Mouse (Mus musculus) cerebellum, postnatal 14 days (tissue): Measurements from ENCODE around the gene Pygm.

Experiments used
- DNase-seq, 2 experiments: peaks; one replicate each; pipeline ENCODE4 v3.0.0; 2021; ENCODE audit warnings: mixed read lengths in 2 of 2

Pygm gene

DNA sequence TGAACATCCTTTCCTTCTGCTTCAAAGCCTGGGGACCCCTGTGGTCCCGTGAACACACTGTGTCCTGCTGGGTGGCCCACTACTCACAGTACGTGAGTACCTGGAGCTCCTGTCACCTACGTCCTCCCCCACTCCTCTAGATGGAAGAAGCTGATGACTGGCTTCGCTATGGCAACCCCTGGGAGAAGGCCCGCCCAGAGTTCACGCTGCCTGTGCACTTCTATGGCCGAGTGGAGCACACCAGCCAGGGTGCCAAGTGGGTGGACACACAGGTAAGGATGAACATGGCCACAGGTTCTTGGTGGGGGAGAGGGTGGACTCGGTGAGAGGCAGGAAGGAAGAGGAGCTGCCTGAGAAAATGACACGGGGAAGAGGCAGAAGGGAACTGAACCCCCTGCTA lies 2.0 kb downstream of the Pygm start:
- no peak for DNase-seq

DNA sequence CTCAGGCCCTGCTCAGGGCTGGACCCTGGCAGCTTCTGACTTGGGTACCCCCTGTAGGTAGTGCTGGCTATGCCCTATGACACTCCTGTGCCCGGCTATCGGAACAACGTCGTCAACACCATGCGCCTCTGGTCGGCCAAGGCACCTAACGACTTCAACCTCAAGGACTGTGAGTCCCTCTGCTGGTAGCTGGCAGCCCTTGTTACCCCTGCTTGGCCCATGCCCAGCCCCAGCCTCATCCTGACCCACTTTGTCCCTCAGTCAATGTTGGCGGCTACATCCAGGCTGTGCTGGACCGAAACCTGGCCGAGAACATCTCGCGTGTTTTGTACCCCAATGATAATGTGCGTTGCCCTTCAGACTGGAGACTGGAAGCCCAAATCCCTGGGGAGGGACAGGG lies 3.8 kb downstream of the Pygm start:
- DNase-seq = peak; percentile 60 to 73

DNA sequence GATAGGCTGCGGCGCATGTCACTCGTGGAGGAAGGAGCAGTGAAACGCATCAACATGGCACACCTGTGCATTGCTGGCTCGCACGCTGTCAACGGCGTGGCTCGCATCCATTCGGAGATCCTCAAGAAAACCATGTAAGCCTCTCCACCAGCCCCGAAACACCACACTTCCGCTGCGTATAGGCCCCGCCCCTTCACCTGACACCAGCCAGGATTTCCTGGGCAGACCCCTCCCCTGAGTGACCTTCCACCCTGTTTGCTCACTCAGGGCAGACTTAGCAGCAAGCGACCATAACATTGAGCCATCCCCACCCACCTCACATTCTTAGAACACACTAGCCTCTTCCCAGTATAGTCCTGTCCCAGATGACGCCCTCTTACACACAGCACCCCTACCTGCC lies 5.6 kb downstream of the Pygm start:
- DNase-seq = no peak

DNA sequence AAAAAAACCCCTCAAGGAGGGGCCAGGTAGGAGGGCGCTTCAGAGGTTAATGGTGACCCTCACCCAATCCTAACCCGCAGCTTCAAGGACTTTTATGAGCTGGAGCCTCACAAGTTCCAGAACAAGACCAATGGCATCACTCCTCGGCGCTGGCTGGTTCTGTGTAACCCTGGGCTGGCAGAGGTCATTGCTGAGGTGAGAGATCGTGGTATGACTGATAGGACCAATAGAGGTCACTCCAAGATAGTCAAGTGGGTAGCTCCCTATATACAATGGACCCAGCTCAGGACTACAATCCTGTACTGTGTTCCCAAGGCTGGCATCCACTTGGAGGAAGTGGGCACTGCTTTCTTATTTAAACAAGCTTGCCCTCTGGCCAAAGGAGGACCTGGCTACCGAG lies 6.1 kb downstream of the Pygm start:
- DNase-seq = no peak

DNA sequence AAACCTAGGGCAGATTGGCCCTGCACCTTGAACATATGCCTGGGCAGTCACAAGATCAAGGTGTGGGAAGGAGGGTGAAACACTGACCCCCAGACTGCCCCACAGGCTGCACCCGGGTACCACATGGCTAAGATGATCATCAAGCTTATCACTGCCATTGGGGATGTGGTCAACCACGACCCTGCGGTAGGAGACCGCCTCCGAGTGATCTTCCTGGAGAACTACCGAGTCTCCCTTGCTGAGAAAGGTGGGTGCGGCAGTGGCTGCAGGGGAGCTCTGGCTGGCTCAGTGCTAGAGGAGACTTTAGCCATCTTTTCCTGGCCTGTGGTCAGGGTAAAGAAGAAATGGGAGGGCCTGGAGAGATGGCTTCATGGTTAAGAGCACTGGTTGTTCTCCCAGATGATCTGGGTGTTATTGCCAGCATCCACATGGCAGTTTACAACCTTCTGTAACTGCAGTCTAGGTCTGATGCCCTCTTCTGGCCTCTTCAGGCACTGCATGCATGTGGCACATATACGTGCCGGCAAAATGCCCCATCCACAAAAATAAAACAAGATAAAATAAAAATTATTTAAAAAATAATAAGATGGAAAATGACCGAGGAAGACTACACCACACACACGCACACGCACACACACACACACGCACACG lies 8.7 kb downstream of the Pygm start:
- DNase-seq = no peak

DNA sequence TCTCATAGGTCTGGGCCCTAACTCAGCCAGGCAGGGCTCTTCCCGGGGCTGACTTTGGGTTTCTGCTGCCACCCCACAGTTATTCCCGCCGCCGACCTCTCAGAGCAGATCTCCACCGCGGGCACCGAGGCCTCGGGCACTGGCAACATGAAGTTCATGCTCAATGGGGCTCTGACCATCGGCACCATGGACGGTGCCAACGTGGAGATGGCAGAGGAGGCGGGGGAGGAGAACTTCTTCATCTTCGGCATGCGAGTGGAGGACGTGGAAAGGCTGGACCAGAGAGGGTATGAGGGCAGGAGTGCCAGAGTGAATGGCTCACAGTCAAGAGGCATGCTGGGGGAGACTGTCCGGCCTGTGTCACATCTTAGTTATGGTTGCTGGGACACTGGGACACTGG lies 9.4 kb downstream of the Pygm start:
- DNase-seq = no peak

DNA sequence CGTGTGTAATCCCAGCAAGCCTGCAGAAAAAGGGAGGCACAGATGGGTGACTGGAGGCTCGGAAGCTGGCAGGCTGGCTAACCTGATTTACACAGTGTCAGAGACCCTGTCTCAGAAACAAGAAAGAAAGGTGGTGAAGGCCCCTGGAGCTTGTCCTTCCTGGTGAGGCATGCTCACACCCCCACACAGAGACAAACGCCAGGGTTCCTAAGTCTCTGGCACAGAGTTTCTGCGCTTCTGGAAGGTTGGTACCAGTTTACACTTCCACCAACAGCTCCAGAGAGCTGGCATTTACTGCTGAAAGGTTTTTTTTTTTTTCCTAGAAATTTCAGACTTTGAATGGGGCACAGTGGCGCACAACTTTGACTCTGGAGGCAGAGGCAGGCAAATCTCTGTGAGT lies 12.0 kb downstream of the Pygm start:
- DNase-seq = no peak

DNA sequence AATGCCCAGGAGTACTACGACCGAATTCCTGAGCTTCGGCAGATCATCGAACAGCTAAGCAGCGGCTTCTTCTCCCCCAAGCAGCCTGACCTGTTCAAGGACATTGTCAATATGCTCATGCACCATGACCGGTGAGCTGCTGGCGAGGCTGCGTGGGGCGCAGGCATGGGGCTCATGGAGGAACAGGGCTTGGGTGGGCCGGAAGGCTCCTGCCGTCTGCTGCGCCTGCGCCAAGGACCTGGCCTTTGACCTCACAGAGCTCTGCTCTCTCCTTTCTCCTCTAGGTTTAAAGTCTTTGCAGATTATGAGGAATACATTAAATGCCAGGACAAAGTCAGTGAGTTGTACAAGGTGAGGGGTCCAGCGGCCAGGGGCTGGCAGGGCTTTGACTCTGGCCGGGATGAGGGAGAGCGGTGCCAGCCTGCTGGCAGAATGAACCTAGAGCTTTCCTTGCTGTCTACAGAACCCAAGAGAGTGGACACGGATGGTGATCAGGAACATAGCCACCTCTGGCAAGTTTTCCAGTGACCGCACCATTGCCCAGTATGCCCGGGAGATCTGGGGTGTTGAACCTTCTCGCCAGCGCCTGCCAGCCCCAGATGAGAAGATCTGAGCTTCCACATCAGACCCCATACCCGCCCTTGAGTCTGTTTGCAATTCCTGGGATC lies 13.5 kb downstream of the Pygm start:
- no peak for DNase-seq

DNA sequence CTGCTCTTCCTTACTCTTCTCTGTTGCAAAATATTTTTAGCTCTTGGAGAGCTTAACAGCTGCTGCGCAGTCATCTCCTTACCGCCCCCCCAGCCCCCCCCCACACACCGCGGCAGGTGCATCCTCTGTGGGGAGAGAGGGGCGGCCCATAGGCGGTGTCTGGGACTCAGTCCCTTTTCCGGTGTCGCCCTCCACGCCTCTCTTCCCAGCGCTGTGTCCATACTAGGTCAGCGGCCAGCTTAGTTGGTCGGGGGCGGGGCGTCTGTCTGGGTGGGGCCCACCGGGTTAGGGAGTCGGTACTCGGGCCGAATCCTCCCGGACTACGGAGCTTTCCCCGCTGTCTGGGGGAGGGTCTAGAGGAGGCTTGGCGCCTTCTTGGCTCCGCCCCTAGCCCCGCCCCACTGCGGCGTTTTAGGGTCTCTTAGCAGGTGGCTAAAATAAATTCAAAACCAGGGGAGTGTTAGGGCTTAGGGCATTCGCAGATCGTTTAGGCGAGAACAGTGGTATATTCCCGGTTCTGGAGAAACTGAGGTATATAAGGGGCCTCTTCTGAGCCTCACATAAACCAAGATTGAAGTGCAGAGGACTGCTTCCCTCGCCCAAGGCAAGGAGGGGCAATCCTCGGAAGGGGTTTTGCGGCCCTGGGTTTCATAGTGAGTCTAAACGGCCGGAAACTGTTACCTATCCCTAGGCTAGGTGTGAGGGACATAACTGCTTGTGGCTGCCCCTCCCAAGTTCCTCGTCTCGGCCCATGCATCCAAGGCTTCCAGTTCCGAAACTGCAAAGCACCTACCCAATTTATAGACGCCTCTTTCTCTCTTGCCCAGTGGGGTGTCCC lies 14.5 kb downstream of the Pygm start:
- peak; percentile 60 to 66 for DNase-seq

DNA sequence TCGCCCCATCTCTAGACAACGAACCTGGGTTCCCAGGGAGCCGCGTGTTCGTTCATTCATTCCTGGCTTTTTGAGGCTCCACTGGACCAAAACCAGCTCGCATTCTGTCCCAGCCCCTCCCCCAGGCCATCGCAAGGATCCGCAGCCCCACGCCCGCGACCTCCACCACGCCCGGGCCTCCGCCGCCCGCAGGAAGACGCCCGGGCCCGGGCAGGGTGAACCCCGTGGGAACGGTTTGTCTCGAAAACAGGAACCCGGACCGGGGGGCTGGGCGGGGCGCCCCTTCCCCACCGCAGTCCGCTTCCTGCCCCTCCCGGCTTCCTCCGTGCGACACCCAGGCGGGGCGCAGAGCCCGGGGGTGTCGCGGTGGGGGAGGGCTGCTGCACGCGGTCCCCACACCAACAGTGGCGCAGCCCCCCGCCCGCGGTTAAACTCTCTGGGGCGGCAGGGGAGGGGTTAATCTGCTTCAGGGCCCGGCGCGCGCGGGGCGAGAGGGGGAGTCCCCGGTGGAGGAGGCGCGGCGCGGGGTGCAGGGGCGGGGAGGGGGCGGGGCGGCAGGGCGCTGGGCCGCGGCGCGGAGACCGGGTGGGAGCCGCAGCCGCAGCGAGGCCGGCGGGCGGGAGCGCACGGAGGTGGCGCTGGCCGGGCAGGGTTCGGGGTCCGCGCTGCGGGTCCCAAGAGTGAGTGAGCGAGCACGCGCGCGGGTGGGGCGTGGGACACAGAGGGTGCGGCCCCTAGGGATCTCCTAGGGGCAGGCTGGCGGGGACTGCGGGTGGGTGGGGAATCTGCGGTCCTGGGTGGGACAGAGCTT lies 15.3 kb downstream of the Pygm start, which contains the start of gene Rasgrp2:
Rasgrp2 (plus strand) TSS at position 56 of the 811 bp plus-strand sequence.
- peak; percentile 46 to 56 for DNase-seq

DNA sequence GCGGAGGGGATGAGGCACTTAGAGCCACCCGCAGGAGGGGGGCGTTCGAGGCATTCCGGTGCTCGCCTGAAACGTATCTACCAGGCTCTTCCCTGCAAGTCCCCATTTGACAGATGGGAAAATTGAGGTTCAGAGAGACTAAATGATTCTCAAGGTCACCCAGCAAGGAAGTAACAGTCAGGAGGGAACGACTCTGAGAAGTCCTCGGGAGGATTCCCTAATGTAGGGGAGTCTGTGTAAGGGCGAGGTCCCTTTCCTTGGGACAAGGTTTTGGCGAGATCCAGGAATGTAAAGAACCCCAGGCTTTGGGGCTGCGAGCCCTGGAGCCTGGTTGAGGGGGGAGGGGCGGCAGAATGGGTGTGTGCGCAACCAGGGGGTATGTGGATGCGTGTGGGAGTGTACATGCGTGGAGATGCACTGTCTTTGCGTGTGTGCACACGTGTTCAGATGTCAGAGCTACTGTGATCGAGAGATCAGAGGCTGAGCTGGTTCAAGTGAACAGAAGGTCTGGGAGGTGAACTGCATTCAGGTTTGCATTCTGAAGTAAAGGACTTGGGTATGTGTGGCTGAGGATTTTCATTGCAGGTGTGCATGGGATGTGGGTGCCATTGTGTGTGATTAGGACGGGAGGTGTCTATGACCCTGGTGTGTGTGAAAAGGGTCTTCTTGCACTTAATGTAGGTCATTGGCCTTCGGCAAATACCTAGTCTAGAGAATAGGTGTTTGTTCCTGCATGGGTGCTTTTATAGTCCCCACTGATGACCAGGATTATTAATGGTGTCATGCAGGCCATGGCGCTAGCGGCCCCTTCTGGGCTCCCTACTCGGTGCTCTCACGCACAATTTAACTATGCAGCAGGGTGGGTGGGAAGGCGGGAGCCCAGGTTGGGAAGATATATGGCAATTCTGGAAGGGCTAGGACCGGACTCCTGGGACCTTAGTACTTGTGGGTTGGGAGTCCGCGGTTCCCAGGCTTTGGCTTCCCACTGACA lies 16.2 kb downstream of the Pygm start:
- DNase-seq = no peak

DNA sequence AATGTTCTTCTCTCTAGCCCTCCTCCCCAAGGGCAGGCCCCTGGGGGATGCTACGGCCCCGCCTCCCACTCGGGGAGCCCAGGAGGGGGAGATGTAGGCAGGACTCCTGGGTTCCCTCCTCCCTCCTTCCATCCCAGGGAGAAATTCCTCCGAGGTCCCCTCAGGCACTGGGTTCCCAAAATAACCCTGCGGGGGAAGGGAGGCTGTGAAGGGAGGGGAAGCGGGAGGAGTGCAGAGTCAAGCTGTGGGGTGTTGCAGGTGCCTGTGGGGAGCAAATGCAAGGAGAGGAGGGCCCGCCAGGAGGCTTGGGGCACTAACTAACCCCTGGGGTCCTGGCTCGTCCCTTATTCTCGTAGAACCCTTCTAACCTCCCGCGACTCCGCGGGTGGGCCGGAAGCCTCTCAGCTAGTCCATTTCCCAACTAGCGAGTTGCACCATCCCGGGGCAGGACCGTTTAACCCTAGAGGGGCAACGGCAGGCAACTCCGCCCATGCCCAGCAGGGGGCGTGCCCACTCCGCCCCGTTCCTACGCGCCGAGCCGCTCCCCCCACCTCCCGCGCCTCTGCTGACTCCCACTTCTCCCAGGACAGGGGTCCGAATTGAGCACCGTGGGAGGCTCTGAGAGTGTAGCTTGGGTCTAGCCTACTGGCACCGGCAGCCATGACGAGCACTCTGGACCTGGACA lies 17.1 kb downstream of the Pygm start:
- peak; percentile 67 to 79 for DNase-seq

DNA sequence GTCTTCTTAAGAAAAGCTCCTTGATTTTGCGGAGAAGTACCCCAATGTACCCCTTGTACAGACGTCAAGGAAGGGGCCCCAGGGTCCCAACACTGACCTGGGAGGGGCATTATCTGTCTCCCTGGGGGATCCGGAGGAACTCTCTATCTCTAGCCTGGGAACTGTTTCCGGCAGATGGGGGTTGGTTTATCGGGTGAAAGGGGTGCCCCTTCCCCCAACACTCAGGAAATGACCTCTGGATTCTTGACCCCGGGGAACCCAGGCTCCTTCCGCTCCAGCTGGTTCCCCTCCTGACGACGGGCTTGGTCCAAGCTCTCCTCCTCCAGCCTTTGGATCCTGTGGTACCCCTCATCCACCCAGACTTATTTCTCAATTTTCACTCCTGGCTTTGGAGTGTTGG lies 17.8 kb downstream of the Pygm start:
- DNase-seq = no peak

DNA sequence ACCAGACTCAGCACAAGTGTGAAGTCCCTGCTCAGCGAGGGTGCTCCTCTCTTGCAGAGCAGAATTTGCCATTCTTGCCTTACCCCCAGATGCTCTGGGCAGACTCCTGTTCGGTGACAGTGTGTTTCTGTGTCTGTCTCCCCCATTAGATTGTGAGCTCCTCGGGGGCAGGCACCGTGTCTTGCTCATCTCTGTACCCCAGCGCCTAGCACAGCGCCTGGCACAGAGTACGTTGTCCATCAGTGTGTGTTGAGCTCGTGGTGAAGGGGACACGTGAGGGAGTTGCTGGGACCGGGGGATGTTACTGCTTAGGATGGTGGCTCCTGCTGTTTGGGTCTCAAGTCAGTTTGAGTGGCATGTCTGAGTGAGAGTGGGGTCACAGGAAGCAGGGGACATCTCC lies 19.7 kb downstream of the Pygm start:
- no peak for DNase-seq

DNA sequence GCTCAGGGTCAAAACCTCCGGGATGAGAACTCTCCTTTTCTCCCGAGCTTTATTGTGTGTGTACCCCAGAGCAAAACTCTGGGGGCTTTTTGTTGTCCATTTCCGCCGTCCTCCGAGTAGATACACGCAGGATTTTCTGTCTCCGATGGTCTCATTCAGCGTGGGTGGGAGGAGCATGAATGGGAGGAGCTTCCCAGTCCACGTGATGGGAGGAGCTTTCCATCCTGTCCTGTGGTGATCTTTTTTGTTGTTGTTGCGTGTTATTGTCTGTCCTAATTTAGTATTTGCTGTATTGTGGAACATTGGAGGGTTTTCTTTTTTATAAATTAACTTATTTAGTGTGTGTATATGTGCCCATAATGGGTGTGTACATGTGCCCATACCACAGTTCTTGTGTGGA lies 21.2 kb downstream of the Pygm start:
- no peak for DNase-seq

DNA sequence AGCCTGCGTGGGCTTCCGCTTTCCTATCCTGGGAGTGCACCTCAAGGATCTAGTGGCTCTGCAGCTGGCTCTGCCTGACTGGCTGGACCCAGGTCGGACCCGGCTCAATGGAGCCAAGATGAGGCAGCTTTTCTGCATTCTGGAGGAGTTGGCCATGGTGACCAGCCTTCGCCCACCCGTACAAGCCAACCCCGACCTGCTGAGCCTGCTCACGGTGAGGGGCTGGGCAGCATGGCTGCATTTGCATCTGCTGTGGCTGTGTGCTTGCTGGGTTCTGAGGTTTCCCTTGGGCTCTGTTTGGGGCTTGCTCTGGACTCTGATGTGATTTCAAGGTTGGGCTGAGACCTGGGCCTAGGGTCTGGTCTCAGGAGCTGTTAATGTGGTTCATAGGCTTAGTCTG lies 22.9 kb downstream of the Pygm start:
- DNase-seq = no peak

DNA sequence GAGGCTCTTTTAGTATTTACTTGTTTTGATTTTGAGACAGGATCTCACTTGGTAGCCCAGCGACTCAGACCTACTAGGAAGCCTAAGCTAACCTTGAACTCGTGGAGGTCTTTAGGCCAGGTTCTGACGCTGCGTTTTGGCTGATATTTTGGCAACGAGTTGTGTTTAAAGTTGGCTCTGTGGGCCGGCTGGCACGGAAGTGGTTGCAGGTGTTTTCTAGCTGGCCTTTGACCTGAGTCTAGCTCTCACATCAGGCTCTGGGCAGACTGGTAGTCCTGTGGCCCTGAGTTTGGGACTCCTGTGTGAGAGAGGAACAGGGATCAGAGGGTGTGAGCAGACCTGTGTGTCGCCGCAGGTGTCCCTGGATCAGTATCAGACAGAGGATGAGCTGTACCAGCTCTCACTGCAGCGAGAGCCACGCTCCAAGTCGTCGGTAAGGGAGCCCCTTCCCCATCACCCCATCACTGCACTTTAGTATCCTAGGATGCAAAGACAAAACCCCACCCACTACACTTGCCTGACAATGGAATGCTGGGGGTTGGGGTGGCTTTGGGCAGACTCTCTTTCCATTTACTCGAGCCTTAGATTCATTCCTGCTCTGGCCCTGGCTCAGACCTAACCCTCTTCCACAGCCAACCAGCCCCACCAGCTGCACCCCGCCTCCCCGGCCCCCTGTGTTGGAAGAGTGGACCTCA lies 23.8 kb downstream of the Pygm start:
- DNase-seq = peak in 1 of 2 experiments; percentile 28

DNA sequence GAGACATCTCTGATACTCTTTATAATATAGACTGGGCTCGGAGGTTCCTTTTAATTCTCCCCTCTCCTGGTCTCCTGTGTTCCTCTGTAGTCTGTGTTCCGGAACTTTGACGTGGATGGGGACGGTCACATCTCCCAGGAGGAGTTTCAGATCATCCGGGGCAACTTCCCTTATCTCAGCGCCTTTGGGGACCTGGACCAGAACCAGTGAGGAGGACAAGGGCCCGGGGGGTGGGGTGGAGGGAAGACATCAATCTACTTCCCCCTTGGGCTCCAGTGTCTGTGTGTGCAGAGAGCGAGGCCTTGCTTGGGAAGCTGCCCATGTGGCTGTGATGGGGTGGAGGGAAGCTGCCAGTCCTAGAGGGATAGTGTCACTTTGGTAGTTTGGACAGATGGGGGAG lies 24.6 kb downstream of the Pygm start:
- peak in 1 of 2 experiments; percentile 25 for DNase-seq

DNA sequence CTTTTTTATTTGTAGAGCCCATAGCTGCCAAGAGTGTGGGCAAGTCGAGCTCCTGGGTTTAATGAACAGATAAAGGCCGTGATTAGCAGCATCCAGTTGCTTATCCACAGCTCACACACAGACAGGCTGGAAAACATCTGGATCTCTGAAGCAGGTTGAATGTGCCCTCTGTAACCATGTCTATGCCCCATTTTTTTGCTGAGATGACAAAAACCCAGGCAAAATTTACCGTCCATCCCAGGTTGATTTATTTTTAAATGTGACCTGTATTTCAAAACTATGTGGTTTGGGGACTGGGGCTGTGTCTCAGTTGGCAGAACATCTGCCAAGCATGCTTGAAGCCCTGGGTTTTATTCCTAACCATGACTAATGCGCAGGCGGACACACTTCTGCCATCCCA lies 25.0 kb downstream of the Pygm start:
- DNase-seq = no peak

DNA sequence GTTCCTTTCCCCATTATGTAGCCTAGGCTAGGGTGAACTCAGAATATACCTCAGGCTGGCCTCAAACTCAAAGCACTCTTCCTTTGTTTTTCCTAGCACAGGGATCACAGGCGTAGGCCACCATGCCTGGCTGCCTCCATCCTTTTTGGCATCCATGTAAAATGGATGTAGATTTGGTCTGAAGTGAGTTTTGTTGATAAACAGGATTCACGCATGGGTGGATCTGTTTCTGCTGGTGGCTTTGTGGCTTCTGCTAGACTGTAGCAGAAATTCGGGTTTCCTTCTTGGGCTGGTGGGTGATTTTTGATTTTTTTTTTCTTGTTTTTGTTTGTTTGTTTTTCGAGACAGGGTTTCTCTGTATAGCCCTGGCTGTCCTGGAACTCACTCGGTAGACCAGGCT lies 25.7 kb downstream of the Pygm start:
- DNase-seq = no peak
